Mouse (Mus musculus) MEL (cell line): ENCODE measurements at regions not wholly inside any gene's neighbourhood (a gene's known extent, or its start where the extent isn't known, plus 50 kb on each side); places are given as distances from the start of the nearest gene placed in this dataset.

Experiments used
- DNase-seq: peaks from one replicate; pipeline ENCODE4 v3.0.0; 2011; ENCODE audit warnings: low read depth, low spot score
- H3K27ac ChIP-seq: 2 replicates; pipeline ENCODE4 v1.5.1; 2012; ENCODE audit warnings: low read depth, mild to moderate bottlenecking, control low read depth, low read length, moderate library complexity; ENCODE audit not compliant: control insufficient read depth
- H3K27me3 ChIP-seq, 2 experiments: fragments of 150-350 bp in 1 of 2; sonication (generic) in 1 of 2; 2 replicates each; pipeline ENCODE4 v1.6.1; 2012; ENCODE audit warnings: low read length in 2 of 2, mild to moderate bottlenecking in 2 of 2, improper control_type of control experiment in 1 of 2, moderate library complexity in 1 of 2; ENCODE audit not compliant: insufficient read depth in 2 of 2, control insufficient read depth in 1 of 2
- H3K36me3 ChIP-seq, 2 experiments: 2 replicates each; pipeline ENCODE4 v1.6.1; 2012 to 2014; ENCODE audit warnings: low read length in 2 of 2, improper control_type of control experiment in 1 of 2, inconsistent platforms in 1 of 2, mild to moderate bottlenecking in 1 of 2; ENCODE audit not compliant: insufficient read depth in 2 of 2, control insufficient read depth in 1 of 2
- H3K4me1 ChIP-seq, 2 experiments: fragments of 150-350 bp in 1 of 2; sonication (generic) in 1 of 2; 2 replicates each; pipeline ENCODE4 v1.6.1; 2012; ENCODE audit warnings: low read length in 2 of 2, improper control_type of control experiment in 1 of 2, mild to moderate bottlenecking in 1 of 2; ENCODE audit not compliant: insufficient read depth in 2 of 2, control insufficient read depth in 1 of 2
- H3K4me3 ChIP-seq, 2 experiments: fragments of 150-350 bp in 1 of 2; sonication (generic) in 1 of 2; 2 replicates each; pipeline ENCODE4 v1.5.1; 2012; ENCODE audit warnings: low read depth in 2 of 2, low read length in 2 of 2, mild to moderate bottlenecking in 2 of 2, moderate library complexity in 2 of 2, control low read depth in 1 of 2, improper control_type of control experiment in 1 of 2; ENCODE audit not compliant: control insufficient read depth in 1 of 2, insufficient read depth in 1 of 2
- H3K79me2 ChIP-seq: 2 replicates; pipeline ENCODE4 v1.6.1; 2012; ENCODE audit warnings: mild to moderate bottlenecking, low read length, moderate library complexity; ENCODE audit not compliant: control insufficient read depth, poor library complexity, insufficient read depth
- H3K9ac ChIP-seq: 2 replicates; pipeline ENCODE4 v1.6.1; 2012; ENCODE audit warnings: low read depth, mild to moderate bottlenecking, control low read depth, low read length, moderate library complexity; ENCODE audit not compliant: control insufficient read depth, poor library complexity, severe bottlenecking
- H3K9me3 ChIP-seq: fragments of 150-350 bp; sonication (generic); replicated peaks from 2 replicates; pipeline ENCODE4 v1.6.1; 2012; ENCODE audit warnings: mild to moderate bottlenecking, low read length, improper control_type of control experiment, moderate library complexity; ENCODE audit not compliant: insufficient read depth
- CHD1 ChIP-seq: IDR thresholded peaks from 2 replicates; pipeline ENCODE4 v1.6.1; 2012; ENCODE audit warnings: low read depth, mild to moderate bottlenecking, inconsistent platforms, low read length, improper control_type of control experiment
- EP300 ChIP-seq, 2 experiments: IDR thresholded peaks; 2 replicates each; pipeline ENCODE4 v1.6.1; 2011; ENCODE audit warnings: improper control_type of control experiment in 2 of 2, low read length in 2 of 2, low read depth in 1 of 2, mild to moderate bottlenecking in 1 of 2
- GATA1 ChIP-seq: IDR thresholded peaks from 2 replicates; pipeline ENCODE4 v1.6.1; 2011; ENCODE audit warnings: low read depth, low read length, improper control_type of control experiment
- HCFC1 ChIP-seq: IDR thresholded peaks from 2 replicates; pipeline ENCODE4 v1.6.1; 2012; ENCODE audit warnings: low read depth, mild to moderate bottlenecking, inconsistent platforms, low read length, improper control_type of control experiment, moderate library complexity
- JUND ChIP-seq: IDR thresholded peaks from 2 replicates; pipeline ENCODE4 v1.6.1; 2011; ENCODE audit warnings: low read depth, mild to moderate bottlenecking, improper control_type of control experiment, low read length
- KAT2A ChIP-seq: conservative IDR thresholded peaks from 2 replicates; pipeline ENCODE4 v1.6.1; 2012; ENCODE audit warnings: low read depth, low read length, improper control_type of control experiment, inconsistent platforms
- MEF2A ChIP-seq: IDR thresholded peaks from 2 replicates; pipeline ENCODE4 v1.6.1; 2014; ENCODE audit warnings: low read depth, mild to moderate bottlenecking, inconsistent platforms, low read length, improper control_type of control experiment; ENCODE audit not compliant: poor library complexity, insufficient replicate concordance, severe bottlenecking; ENCODE audit errors: extremely low read depth
- MYC ChIP-seq: IDR thresholded peaks from 2 replicates; pipeline ENCODE4 v1.6.1; 2011; ENCODE audit warnings: low read depth, mild to moderate bottlenecking, low read length, improper control_type of control experiment, moderate library complexity
- NRF1 ChIP-seq: IDR thresholded peaks from 2 replicates; pipeline ENCODE4 v1.6.1; 2014; ENCODE audit warnings: low read depth, mild to moderate bottlenecking, inconsistent platforms, low read length, improper control_type of control experiment, moderate library complexity; ENCODE audit not compliant: poor library complexity, insufficient read depth, severe bottlenecking
- POLR2AphosphoS2 ChIP-seq: IDR thresholded peaks from 2 replicates; pipeline ENCODE4 v1.6.1; 2011; ENCODE audit warnings: low read length, improper control_type of control experiment
- POLR2AphosphoS5 ChIP-seq: IDR thresholded peaks from 2 replicates; pipeline ENCODE4 v1.6.1; 2012; ENCODE audit warnings: low read depth, borderline replicate concordance, mild to moderate bottlenecking, inconsistent platforms, low read length, moderate library complexity, mixed read lengths
- RCOR1 ChIP-seq: IDR thresholded peaks from 2 replicates; pipeline ENCODE4 v1.6.1; 2012; ENCODE audit warnings: low read depth, mild to moderate bottlenecking, inconsistent platforms, low read length, improper control_type of control experiment
- TAL1 ChIP-seq: IDR thresholded peaks from 2 replicates; pipeline ENCODE4 v1.6.1; 2012; ENCODE audit warnings: mild to moderate bottlenecking, inconsistent platforms, low read length, moderate library complexity, mixed read lengths
- USF1 ChIP-seq: IDR thresholded peaks from 2 replicates; pipeline ENCODE4 v1.6.1; 2014; ENCODE audit warnings: low read depth, mild to moderate bottlenecking, inconsistent platforms, low read length, improper control_type of control experiment, moderate library complexity
- ZC3H11A ChIP-seq: IDR thresholded peaks from 2 replicates; pipeline ENCODE4 v1.6.1; 2012; ENCODE audit warnings: low read depth, mild to moderate bottlenecking, inconsistent platforms, low read length, improper control_type of control experiment
- ZMIZ1 ChIP-seq: IDR thresholded peaks from 2 replicates; pipeline ENCODE4 v1.6.1; 2012; ENCODE audit warnings: low read depth, mild to moderate bottlenecking, inconsistent platforms, low read length, improper control_type of control experiment, moderate library complexity

DNA sequence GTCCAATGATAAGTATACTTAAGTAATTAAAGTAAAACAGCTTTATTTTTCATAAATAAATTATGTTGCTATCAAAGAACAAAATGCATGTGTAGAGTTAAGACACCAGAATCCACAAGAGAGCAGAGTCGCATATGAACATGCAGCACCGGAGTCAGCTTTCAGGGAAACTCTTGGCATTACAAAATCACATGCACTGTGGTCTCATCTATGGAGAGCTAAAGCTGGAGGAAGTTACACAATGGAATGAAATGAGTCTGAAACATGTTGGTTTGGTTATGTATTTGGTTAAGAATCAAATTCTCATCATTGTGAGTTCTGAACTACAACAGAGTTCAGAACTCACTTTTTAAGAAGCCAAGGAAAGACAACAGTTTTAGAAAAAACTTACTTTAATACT lies 126.9 kb downstream of the Tusc1 start:
- H3K9me3 ChIP-seq = no peaks in the 10 kb centered on the region
- DNase-seq = no peak
- H3K36me3 ChIP-seq = no peaks in the 10 kb centered on the region
- no peaks in the 10 kb centered on the region for H3K4me1 ChIP-seq
- TF ChIP-seq TAL1 (no peak), MEF2A (no peak), POLR2AphosphoS2 (no peak), HCFC1 (no peak), CHD1 (no peak), RCOR1 (no peak), POLR2AphosphoS5 (no peak), NRF1 (no peak), GATA1 (no peak), MYC (no peak), KAT2A (no peak), ZMIZ1 (no peak)
- no peak overlapping the region for H3K27ac ChIP-seq
- H3K4me3 ChIP-seq = no peak overlapping the region
- no peaks in the 10 kb centered on the region for H3K79me2 ChIP-seq
- H3K27me3 ChIP-seq = no peaks in the 10 kb centered on the region
- no peak overlapping the region for H3K9ac ChIP-seq

DNA sequence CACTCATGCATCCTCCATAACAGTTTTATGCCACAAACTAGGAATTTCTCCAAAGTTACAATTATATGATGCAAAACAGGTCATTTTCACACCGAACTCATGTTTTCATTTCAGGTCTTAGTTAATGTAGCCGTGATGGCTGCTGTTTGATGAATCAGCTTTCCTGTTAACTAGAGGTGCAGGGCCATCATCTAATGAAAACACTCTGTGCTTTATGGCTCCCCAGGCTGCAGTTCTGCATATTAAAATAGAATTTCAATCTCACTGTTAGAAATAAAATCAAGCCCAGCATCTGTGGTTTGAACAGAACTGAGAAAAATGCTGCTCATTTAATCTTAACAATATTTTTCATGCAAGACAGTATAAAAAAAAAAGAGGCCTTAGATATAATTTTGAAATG lies 135.5 kb downstream of the Tusc1 start:
- no peaks in the 10 kb centered on the region for H3K79me2 ChIP-seq
- no peaks in the 10 kb centered on the region for H3K27me3 ChIP-seq
- no peaks in the 10 kb centered on the region; a peak in 1 of 4 replicates for H3K4me1 ChIP-seq
- no peaks in the 10 kb centered on the region for H3K9me3 ChIP-seq
- no peak for DNase-seq
- H3K9ac ChIP-seq = no peak overlapping the region
- no peak for TF ChIP-seq EP300 (IDR thresholded peaks at IDR 0.05; ENCODE audit: low read depth in 1 of 2, low read length in 2 of 2)
- no peaks in the 10 kb centered on the region for H3K36me3 ChIP-seq
- no peak overlapping the region for H3K27ac ChIP-seq
- H3K4me3 ChIP-seq = no peak overlapping the region

DNA sequence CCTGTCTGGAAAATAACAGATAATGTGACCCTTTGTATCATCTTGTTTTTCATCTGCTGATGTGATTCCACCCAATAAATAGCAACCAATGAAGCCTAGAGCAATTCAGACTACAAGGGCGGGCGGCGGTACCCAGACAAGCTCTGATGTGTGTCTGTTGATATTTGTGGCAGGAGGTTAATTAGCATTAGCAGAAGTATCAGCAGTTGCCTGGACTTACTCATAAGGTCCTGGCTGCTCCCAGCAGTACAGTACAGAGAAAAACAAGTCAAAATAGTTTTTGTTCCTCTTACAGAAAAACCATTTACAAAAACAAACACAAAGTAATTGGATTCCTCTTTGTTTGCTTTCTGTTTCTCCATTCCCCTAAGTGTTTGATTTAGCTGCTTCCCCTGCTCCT lies 151.0 kb downstream of the Tusc1 start:
- H3K79me2 ChIP-seq = no peaks in the 10 kb centered on the region
- no peak overlapping the region for H3K4me3 ChIP-seq
- DNase-seq = peak; percentile 17
- no peak overlapping the region for H3K9ac ChIP-seq
- no peak for TF ChIP-seq CHD1
- TF ChIP-seq ZC3H11A = no peak
- no peak for TF ChIP-seq JUND
- no peak for TF ChIP-seq MEF2A
- TF ChIP-seq GATA1 = no peak
- TF ChIP-seq USF1 = no peak
- no peak overlapping the region for H3K27ac ChIP-seq
- H3K36me3 ChIP-seq = no peaks in the 10 kb centered on the region
- no peaks in the 10 kb centered on the region for H3K4me1 ChIP-seq
- no peaks in the 10 kb centered on the region for H3K27me3 ChIP-seq
- no peaks in the 10 kb centered on the region for H3K9me3 ChIP-seq
